Mouse (Mus musculus) forebrain, embryonic 11.5 days (tissue): ENCODE measurements at regions not wholly inside any gene's neighbourhood (a gene's known extent, or its start where the extent isn't known, plus 50 kb on each side); places are given as distances from the start of the nearest gene placed in this dataset.
A peak's percentile ranks its signal among the peaks of the same experiment; 100 is the strongest.

Experiments
- ATAC-seq: fragments of 200-750 bp; cut with Nextera tagmentation; replicated peaks from 2 replicates; pipeline ENCODE4 v1.8.0; 2017; ENCODE audit warnings: moderate TSS enrichment; ENCODE audit not compliant: low FRiP score
- DNase-seq: peaks from one replicate; pipeline ENCODE4 v3.0.0-alpha.2; 2017; ENCODE audit warnings: low spot score
- H3K27ac ChIP-seq: fragments of 300-500 bp; sonication (generic); 2 replicates; pipeline ENCODE4 v1.5.1; 2014; ENCODE audit warnings: low read depth, low read length
- H3K27me3 ChIP-seq: fragments of 300-500 bp; sonication (generic); 2 replicates; pipeline ENCODE4 v1.6.1; 2014; ENCODE audit warnings: mild to moderate bottlenecking, low read length, mixed read lengths; ENCODE audit not compliant: control insufficient read depth, insufficient read depth
- H3K36me3 ChIP-seq: fragments of 300-500 bp; sonication (generic); 2 replicates; pipeline ENCODE4 v1.6.1; 2014; ENCODE audit warnings: mild to moderate bottlenecking, low read length, moderate library complexity, mixed read lengths; ENCODE audit not compliant: control insufficient read depth, insufficient read depth
- H3K4me1 ChIP-seq: fragments of 300-500 bp; sonication (generic); replicated peaks from 2 replicates; pipeline ENCODE4 v1.6.1; 2014; ENCODE audit warnings: low read length, mixed read lengths; ENCODE audit not compliant: control insufficient read depth, insufficient read depth
- H3K4me2 ChIP-seq: fragments of 300-500 bp; sonication (generic); 2 replicates; pipeline ENCODE4 v1.6.1; 2014; ENCODE audit warnings: low read depth, mild to moderate bottlenecking, low read length, moderate library complexity, mixed read lengths; ENCODE audit not compliant: severe bottlenecking
- H3K4me3 ChIP-seq: fragments of 300-500 bp; sonication (generic); 2 replicates; pipeline ENCODE4 v1.5.1; 2014; ENCODE audit warnings: low read depth, low read length
- H3K9ac ChIP-seq: fragments of 300-500 bp; sonication (generic); 2 replicates; pipeline ENCODE4 v1.6.1; 2014; ENCODE audit warnings: low read length
- H3K9me3 ChIP-seq: fragments of 300-500 bp; sonication (generic); 2 replicates; pipeline ENCODE4 v1.6.1; 2016; ENCODE audit warnings: low read length, mixed read lengths; ENCODE audit not compliant: control insufficient read depth
- WGBS: fragments of 180-500 bp; shearing (Covaris S2); extraction: QIAGEN DNeasy Blood & Tissue Kit; methylation state at CpG from one replicate; pipeline ENCODE4 v1.1.7; 2014; 5-methylcytosine and 5-hydroxymethylcytosine counted together

GRCm38 (mm10) chr19:57541693-57542314 is 69.0 kb upstream of the Atrnl1 start:
- Histone ChIP-seq H3K36me3 (no peaks in the 10 kb centered on the region), H3K27ac (no peak overlapping the region), H3K9me3 (no peaks in the 10 kb centered on the region; the same call in 1 of the 2 replicates), H3K4me3 (no peak overlapping the region), H3K27me3 (no peaks in the 10 kb centered on the region), H3K4me1 (peaks cover 8% of the 10 kb centered on the region; the same call in 1 of the 2 replicates), H3K4me2 (no peak overlapping the region), H3K9ac (no peak overlapping the region)
- 96% methylated on average over 8 of the region's 8 CpGs for WGBS
- ATAC-seq (no peak), DNase-seq (no peak)

GRCm38 (mm10) chr19:57542506-57542905 is 68.3 kb upstream of the Atrnl1 start:
- no peaks in the 10 kb centered on the region for H3K36me3 ChIP-seq
- ATAC-seq: no peak
- H3K27ac ChIP-seq: no peak overlapping the region
- H3K4me2 ChIP-seq: no peak overlapping the region
- WGBS: 92% methylated on average over 5 of the region's 5 CpGs
- H3K9ac ChIP-seq: no peak overlapping the region
- no peak overlapping the region for H3K4me3 ChIP-seq
- H3K27me3 ChIP-seq: no peaks in the 10 kb centered on the region
- no peak for DNase-seq
- H3K9me3 ChIP-seq: no peaks in the 10 kb centered on the region; the same call in 1 of the 2 replicates
- peaks cover 8% of the 10 kb centered on the region; the same call in 1 of the 2 replicates for H3K4me1 ChIP-seq

- peak; percentile 64 for DNase-seq
- Histone ChIP-seq H3K9ac (no peak overlapping the region), H3K27ac (0 out of 2 replicates have a peak overlapping the region, but pooled peaks have one; percentile 26), H3K4me2 (peak overlapping the region; percentile 38; the same call in 1 of the 2 replicates), H3K9me3 (no peaks in the 10 kb centered on the region; the same call in 1 of the 2 replicates), H3K27me3 (no peaks in the 10 kb centered on the region), H3K4me3 (no peak overlapping the region), H3K4me1 (peaks cover 8% of the 10 kb centered on the region; the same call in 1 of the 2 replicates), H3K36me3 (no peaks in the 10 kb centered on the region)
- 18% methylated on average over 13 of the region's 13 CpGs for WGBS
- ATAC-seq: 0 out of 2 replicates have a peak, but pooled peaks have one; percentile 33
Measured at GRCm38 (mm10) chr19:57543681-57544214, 67.1 kb upstream of the Atrnl1 start.

- Histone ChIP-seq H3K36me3 (no peaks in the 10 kb centered on the region), H3K4me3 (no peak overlapping the region), H3K27me3 (no peaks in the 10 kb centered on the region), H3K4me1 (peaks cover 8% of the 10 kb centered on the region; the same call in 1 of the 2 replicates), H3K4me2 (no peak overlapping the region), H3K27ac (0 out of 2 replicates have a peak overlapping the region, but pooled peaks have one; percentile 26), H3K9me3 (no peaks in the 10 kb centered on the region; the same call in 1 of the 2 replicates), H3K9ac (no peak overlapping the region)
- DNase-seq: peak; percentile 34
- WGBS: 57% methylated on average over 17 of the region's 17 CpGs
- ATAC-seq: 0 out of 2 replicates have a peak, but pooled peaks have one; percentile 7
Measured at GRCm38 (mm10) chr19:57544229-57544879, 66.5 kb upstream of the Atrnl1 start.

- 75% methylated on average over 2 of the region's 2 CpGs for WGBS
- Histone ChIP-seq H3K9me3 (no peaks in the 10 kb centered on the region; the same call in 1 of the 2 replicates), H3K9ac (no peak overlapping the region), H3K4me2 (no peak overlapping the region), H3K4me1 (peaks cover 8% of the 10 kb centered on the region; the same call in 1 of the 2 replicates), H3K4me3 (no peak overlapping the region), H3K36me3 (no peaks in the 10 kb centered on the region), H3K27ac (no peak overlapping the region), H3K27me3 (no peaks in the 10 kb centered on the region)
- DNase-seq: no peak
- no peak for ATAC-seq
Measured at GRCm38 (mm10) chr19:57545071-57545470, 65.8 kb upstream of the Atrnl1 start.

GRCm38 (mm10) chr19:57546039-57546438 is 64.8 kb upstream of the Atrnl1 start:
- WGBS: 81% methylated on average over 2 of the region's 2 CpGs
- Histone ChIP-seq H3K9me3 (no peaks in the 10 kb centered on the region; the same call in 1 of the 2 replicates), H3K36me3 (no peaks in the 10 kb centered on the region), H3K4me3 (no peak overlapping the region), H3K9ac (no peak overlapping the region), H3K4me2 (no peak overlapping the region), H3K27me3 (no peaks in the 10 kb centered on the region), H3K27ac (no peak overlapping the region), H3K4me1 (peaks cover 8% of the 10 kb centered on the region; the same call in 1 of the 2 replicates)
- ATAC-seq: no peak
- DNase-seq: no peak

GRCm38 (mm10) chr19:57546519-57546918 is 64.3 kb upstream of the Atrnl1 start:
- H3K9me3 ChIP-seq: no peaks in the 10 kb centered on the region; the same call in 1 of the 2 replicates
- H3K4me3 ChIP-seq: no peak overlapping the region
- DNase-seq (no peak), ATAC-seq (no peak)
- peaks cover 8% of the 10 kb centered on the region; the same call in 1 of the 2 replicates for H3K4me1 ChIP-seq
- H3K9ac ChIP-seq: no peak overlapping the region
- H3K27ac ChIP-seq: no peak overlapping the region
- no peak overlapping the region for H3K4me2 ChIP-seq
- WGBS: 93% methylated on average over 10 of the region's 10 CpGs
- H3K27me3 ChIP-seq: no peaks in the 10 kb centered on the region
- H3K36me3 ChIP-seq: no peaks in the 10 kb centered on the region

GRCm38 (mm10) chr19:57548093-57548492 is 62.7 kb upstream of the Atrnl1 start:
- Histone ChIP-seq H3K36me3 (no peaks in the 10 kb centered on the region), H3K4me2 (no peak overlapping the region), H3K27me3 (no peaks in the 10 kb centered on the region), H3K4me3 (no peak overlapping the region), H3K9me3 (no peaks in the 10 kb centered on the region), H3K27ac (no peak overlapping the region), H3K9ac (no peak overlapping the region), H3K4me1 (peaks cover 7% of the 10 kb centered on the region; the same call in 1 of the 2 replicates)
- WGBS: 93% methylated on average over 11 of the region's 11 CpGs
- ATAC-seq (no peak), DNase-seq (no peak)
